Mouse (Mus musculus) lung, embryonic 14.5 days (tissue): Measurements from ENCODE around the gene Vsig10l. TPM values are rescaled to one million over a fixed set of nuclear protein-coding genes. Genes with fewer than 3 reads are reported as not detected.

Source experiments
- ATAC-seq: fragments of 200-750 bp; cut with Nextera tagmentation; 2 replicates; pipeline ENCODE4 v1.8.0; 2017; ENCODE audit warnings: mild to moderate bottlenecking, moderate TSS enrichment, moderate library complexity; ENCODE audit not compliant: insufficient read depth
- DNase-seq: peaks from one replicate; pipeline ENCODE4 v3.0.0-alpha.2; 2015
- H3K27ac ChIP-seq: fragments of 300-500 bp; sonication (generic); 2 replicates; pipeline ENCODE4 v1.5.1; 2014; ENCODE audit warnings: low read depth, mild to moderate bottlenecking, moderate library complexity
- H3K27me3 ChIP-seq: fragments of 300-500 bp; sonication (generic); 2 replicates; pipeline ENCODE4 v1.6.1; 2014; ENCODE audit warnings: low read length, control low read depth; ENCODE audit not compliant: insufficient read depth
- H3K36me3 ChIP-seq: fragments of 300-500 bp; sonication (generic); 2 replicates; pipeline ENCODE4 v1.6.1; 2014; ENCODE audit warnings: control low read depth; ENCODE audit not compliant: insufficient read depth
- H3K4me1 ChIP-seq: fragments of 300-500 bp; sonication (generic); 2 replicates; pipeline ENCODE4 v1.6.1; 2014; ENCODE audit warnings: antibody characterized with exemption, control low read depth; ENCODE audit not compliant: insufficient read depth
- H3K4me2 ChIP-seq: fragments of 300-500 bp; sonication (generic); 2 replicates; pipeline ENCODE4 v1.6.1; 2014; ENCODE audit warnings: mild to moderate bottlenecking
- H3K4me3 ChIP-seq: fragments of 300-500 bp; sonication (generic); 2 replicates; pipeline ENCODE4 v1.5.1; 2014; ENCODE audit warnings: low read depth, low read length
- H3K9ac ChIP-seq: fragments of 300-500 bp; sonication (generic); 2 replicates; pipeline ENCODE4 v1.6.1; 2014
- H3K9me3 ChIP-seq: fragments of 300-500 bp; sonication (generic); 2 replicates; pipeline ENCODE4 v1.6.1; 2016; ENCODE audit warnings: low read depth, low read length, control low read depth
- CTCF ChIP-seq: IDR thresholded peaks from 2 replicates; pipeline ENCODE4 v1.5.1; 2016; ENCODE audit warnings: antibody characterized with exemption, low read depth
- WGBS: fragments of 180-500 bp; shearing (Covaris S2); extraction: QIAGEN DNeasy Blood & Tissue Kit; methylation state at CpG from one replicate; pipeline ENCODE4 v1.1.7; 2014; 5-methylcytosine and 5-hydroxymethylcytosine counted together
- polyA plus RNA-seq: library from polyadenylated mRNA; unstranded; fragments of >200 nt; fragmentation: Nextera tagmentation; extraction: Ambion mirVana; gene quantifications from 2 replicates; pipeline ENCODE4 v1.2.1, GENCODE M21; 2014

Gene Vsig10l
- polyA plus RNA-seq, 1 experiment from 2014 or later, result 2.1 TPM

DNA sequence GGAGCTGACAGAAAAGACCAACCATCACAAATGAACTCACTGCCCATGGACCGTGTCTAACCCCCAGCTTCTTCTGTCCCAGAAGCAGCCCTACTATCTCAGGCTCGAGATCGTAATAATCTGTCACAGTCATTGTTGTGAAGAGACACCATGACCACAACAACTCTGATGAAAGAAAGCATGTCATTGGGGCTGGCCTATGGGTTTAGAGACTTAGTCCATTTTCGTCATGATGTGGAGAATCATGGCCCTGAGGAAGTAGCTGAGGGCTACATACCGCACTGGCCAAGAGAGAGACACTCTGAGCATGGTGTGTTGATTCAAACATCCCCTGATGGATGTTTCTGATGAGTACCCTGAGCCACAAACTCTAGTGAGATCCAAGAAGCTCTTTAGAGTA, 28.3 kb upstream of the Vsig10l start:
- Histone ChIP-seq H3K36me3 (no peaks in the 10 kb centered on the region), H3K27me3 (no peaks in the 10 kb centered on the region), H3K4me1 (no peaks in the 10 kb centered on the region), H3K9me3 (no peaks in the 10 kb centered on the region), H3K4me2 (no peak overlapping the region), H3K4me3 (no peak overlapping the region), H3K9ac (no peak overlapping the region), H3K27ac (no peak overlapping the region)
- DNase-seq (no peak), ATAC-seq (no peak)
- TF ChIP-seq CTCF, result no peak
- 83% methylated on average over 5 of the region's 5 CpGs for WGBS

GRCm38 (mm10) chr7:43436341-43437255, 26.4 kb upstream of the Vsig10l start, which contains the start of gene Nkg7:
Gene Nkg7 (plus strand): TSS chr7:43437073.
- Histone ChIP-seq H3K27me3 (no peaks in the 10 kb centered on the region), H3K4me2 (no peak within 1 kb of the TSS), H3K9me3 (no peaks in the 10 kb centered on the region), H3K36me3 (no peaks in the 10 kb centered on the region), H3K4me3 (no peak within 1 kb of the TSS), H3K9ac (no peak within 1 kb of the TSS), H3K4me1 (no peaks in the 10 kb centered on the region), H3K27ac (no peak within 1 kb of the TSS)
- WGBS, result 64% methylated on average over 10 of the region's 10 CpGs
- DNase-seq (no peak), ATAC-seq (no peak)
- TF ChIP-seq CTCF, result no peak

DNA sequence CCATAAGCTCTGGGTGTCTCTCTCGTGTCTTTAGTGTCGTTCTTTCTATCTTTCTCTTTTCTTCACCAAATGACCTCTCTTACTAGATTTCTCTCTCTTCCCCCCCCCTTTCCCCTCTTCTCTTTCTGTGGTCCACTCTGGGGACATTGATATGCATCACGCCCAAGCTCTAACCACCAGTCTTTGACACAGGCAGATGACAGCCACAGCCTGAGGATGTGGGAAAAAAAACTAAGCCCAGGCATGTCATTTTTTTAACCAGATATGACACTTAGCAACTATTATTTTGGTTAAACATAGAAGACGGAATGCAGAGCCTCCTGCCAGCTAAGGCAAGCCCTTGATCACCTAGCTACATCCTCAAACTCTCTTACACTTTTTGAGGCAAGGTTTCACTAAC, 24.3 kb upstream of the Vsig10l start:
- H3K27me3 ChIP-seq, result no peaks in the 10 kb centered on the region
- DNase-seq, result no peak
- no peak overlapping the region for H3K27ac ChIP-seq
- no peak overlapping the region for H3K9ac ChIP-seq
- no peak for TF ChIP-seq CTCF
- no peaks in the 10 kb centered on the region for H3K9me3 ChIP-seq
- no peak overlapping the region for H3K4me3 ChIP-seq
- no peak overlapping the region for H3K4me2 ChIP-seq
- no peak for ATAC-seq
- whole genome bisulfite sequencing, result 69% methylated on average over 4 of the region's 4 CpGs
- H3K36me3 ChIP-seq, result no peaks in the 10 kb centered on the region
- peaks cover 9% of the 10 kb centered on the region; the same call in 1 of the 2 replicates for H3K4me1 ChIP-seq

GRCm38 (mm10) chr7:43440482-43440881, 22.5 kb upstream of the Vsig10l start, which contains the start of gene Cldnd2:
Gene Cldnd2 (plus strand): TSS chr7:43440782.
- DNase-seq (no peak), ATAC-seq (no peak)
- TF ChIP-seq CTCF, result no peak
- Histone ChIP-seq H3K4me3 (no peak within 1 kb of the TSS), H3K36me3 (no peaks in the 10 kb centered on the region), H3K27ac (no peak within 1 kb of the TSS), H3K9ac (no peak within 1 kb of the TSS), H3K4me1 (peaks cover 15% of the 10 kb centered on the region), H3K4me2 (no peak within 1 kb of the TSS), H3K27me3 (no peaks in the 10 kb centered on the region), H3K9me3 (no peaks in the 10 kb centered on the region)
- 71% methylated on average over 6 of the region's 6 CpGs for WGBS

- Histone ChIP-seq H3K4me2 (no peak overlapping the region), H3K27me3 (no peaks in the 10 kb centered on the region), H3K27ac (no peak overlapping the region), H3K4me1 (peaks cover 15% of the 10 kb centered on the region), H3K9me3 (no peaks in the 10 kb centered on the region), H3K9ac (no peak overlapping the region), H3K4me3 (no peak overlapping the region), H3K36me3 (no peaks in the 10 kb centered on the region)
- WGBS, result 68% methylated on average over 3 of the region's 3 CpGs
- ATAC-seq, result no peak
- no peak for TF ChIP-seq CTCF
- DNase-seq, result no peak
These were observed 21.9 kb upstream of the Vsig10l start for GRCm38 (mm10) chr7:43441071-43441470.

DNA sequence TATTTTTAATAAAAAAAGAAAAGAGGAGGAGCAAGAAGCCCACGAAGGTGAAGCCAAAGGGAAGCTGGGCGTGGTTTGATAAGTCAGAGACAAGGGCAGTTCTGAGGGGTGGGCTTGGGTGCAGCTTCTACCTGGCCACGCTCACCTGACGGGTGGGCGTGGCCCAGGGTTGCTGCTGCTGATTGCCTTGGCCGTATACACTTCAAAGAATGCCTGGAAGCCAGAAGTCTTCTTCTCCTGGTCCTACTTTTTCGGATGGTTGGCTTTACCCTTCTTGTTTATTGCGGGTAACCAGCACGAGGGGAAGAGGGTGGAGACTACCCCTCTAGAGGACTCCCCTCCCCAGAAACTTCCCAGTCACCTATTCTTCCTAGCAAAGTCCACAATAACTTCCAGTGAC, 20.3 kb upstream of the Vsig10l start:
- Histone ChIP-seq H3K4me2 (peak overlapping the region; percentile 85), H3K4me3 (peak overlapping the region; percentile 57), H3K36me3 (no peaks in the 10 kb centered on the region), H3K9ac (peak overlapping the region; percentile 66), H3K4me1 (peaks cover 15% of the 10 kb centered on the region), H3K27me3 (no peaks in the 10 kb centered on the region), H3K27ac (peak overlapping the region; percentile 97), H3K9me3 (no peaks in the 10 kb centered on the region)
- DNase-seq, result peak; percentile 18
- 10% methylated on average over 9 of the region's 9 CpGs for WGBS
- peak; percentile 3; the same call in 1 of the 2 replicates for ATAC-seq
- no peak for TF ChIP-seq CTCF

GRCm38 (mm10) chr7:43443126-43443916, 19.6 kb upstream of the Vsig10l start:
- peaks cover 15% of the 10 kb centered on the region for H3K4me1 ChIP-seq
- no peak for TF ChIP-seq CTCF
- ATAC-seq (peak; percentile 94), DNase-seq (peak; percentile 86)
- peak overlapping the region; percentile 97 for H3K27ac ChIP-seq
- 1% methylated on average over 36 of the region's 36 CpGs for WGBS
- no peaks in the 10 kb centered on the region for H3K36me3 ChIP-seq
- peak overlapping the region; percentile 85 for H3K4me2 ChIP-seq
- peak overlapping the region; percentile 66 for H3K9ac ChIP-seq
- no peaks in the 10 kb centered on the region for H3K9me3 ChIP-seq
- peak overlapping the region; percentile 57 for H3K4me3 ChIP-seq
- H3K27me3 ChIP-seq, result no peaks in the 10 kb centered on the region
